Mouse (Mus musculus): Measurements from ENCODE around the gene Daam2.

- TF ChIP-seq ZC3H11A (IDR thresholded peaks at IDR 0.05; ENCODE audit: low read depth, low read length) (no peak), HCFC1 (IDR thresholded peaks at IDR 0.05; ENCODE audit: low read depth, low read length) (no peak), UBTF (IDR thresholded peaks at IDR 0.05; ENCODE audit: low read depth, low read length) (no peak), CTCF (conservative IDR thresholded peaks at IDR 0.05 in 1 of 2, IDR thresholded peaks at IDR 0.05 in 1 of 2; ENCODE audit: low read depth in 2 of 2, low read length in 2 of 2) (no peak), PAX5 (IDR thresholded peaks at IDR 0.05; ENCODE audit: low read length) (no peak), POLR2A (IDR thresholded peaks at IDR 0.05; ENCODE audit: low read depth, low read length) (no peak), TBP (conservative IDR thresholded peaks at IDR 0.05; ENCODE audit: low read depth, low read length) (no peak), CHD1 (IDR thresholded peaks at IDR 0.05; ENCODE audit: low read depth, low read length) (no peak), JUND (conservative IDR thresholded peaks at IDR 0.05; ENCODE audit: low read depth, low read length) (no peak), MAX (IDR thresholded peaks at IDR 0.05; ENCODE audit: low read length) (no peak), TCF12 (IDR thresholded peaks at IDR 0.05; ENCODE audit: low read depth, low read length) (no peak), POLR2AphosphoS2 (IDR thresholded peaks at IDR 0.05; ENCODE audit: low read depth, low read length) (no peak)
Observed at GRCm38 (mm10) chr17:49526566-49526965, 37.6 kb downstream of the Daam2 start.
